Mouse (Mus musculus): Measurements from ENCODE around the gene Pla2g4f.

- TF ChIP-seq POLR2A (IDR thresholded peaks at IDR 0.05; ENCODE audit: extremely low read depth, insufficient read depth, low read length) (no peak), CTCF (IDR thresholded peaks at IDR 0.05; ENCODE audit: extremely low read depth, insufficient read depth, low read length) (no peak)
Observed at GRCm38 (mm10) chr2:120331575-120331974, 17.6 kb upstream of the Pla2g4f start.

Data from cortical plate, adult 2 months (tissue).